Mouse (Mus musculus): Measurements from ENCODE around the gene Pax6. TPM values are rescaled to one million over a fixed set of nuclear protein-coding genes. Genes with fewer than 3 reads are reported as not detected.

Pax6 gene
- polyA plus RNA-seq, 1 experiment from 2014 or later: 21.5 TPM

DNA sequence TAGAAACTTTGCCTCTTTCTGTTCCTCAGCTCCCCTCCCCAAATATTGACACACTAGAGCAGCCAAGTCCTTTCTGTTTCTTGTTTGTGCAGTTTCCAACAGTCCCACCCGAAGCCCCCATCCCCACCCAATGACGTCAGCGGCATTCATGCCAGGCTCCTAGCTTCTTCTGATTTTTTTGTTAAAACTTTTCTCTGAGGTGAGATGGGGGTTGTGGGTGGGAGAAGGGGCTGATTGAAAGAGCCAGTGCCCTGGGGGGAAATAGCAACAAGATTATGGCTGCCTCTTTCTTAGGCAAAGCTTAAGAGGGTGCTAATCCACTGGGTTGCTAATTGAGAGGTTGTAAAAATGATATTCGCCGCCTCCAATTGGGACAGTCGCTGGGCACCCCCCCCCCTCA lies 4.4 kb downstream of the Pax6 start:
- Histone ChIP-seq H3K27ac (replicated peaks) (peak overlapping the region; percentile 81; the same call in 1 of the 2 replicates), H3K27me3 (peaks cover 99% of the 10 kb centered on the region), H3K36me3 (no peaks in the 10 kb centered on the region), H3K9me3 (no peaks in the 10 kb centered on the region), H3K4me1 (peaks cover 56% of the 10 kb centered on the region), H3K4me2 (replicated peaks) (peak overlapping the region; percentile 59), H3K9ac (replicated peaks) (0 out of 2 replicates have a peak overlapping the region, but pooled peaks have one; percentile 51), H3K4me3 (peak overlapping the region; percentile 54)
- WGBS: 0% methylated on average over 6 of the region's 6 CpGs
- no peak for ATAC-seq (ENCODE audit: low FRiP score, low read depth)

DNA sequence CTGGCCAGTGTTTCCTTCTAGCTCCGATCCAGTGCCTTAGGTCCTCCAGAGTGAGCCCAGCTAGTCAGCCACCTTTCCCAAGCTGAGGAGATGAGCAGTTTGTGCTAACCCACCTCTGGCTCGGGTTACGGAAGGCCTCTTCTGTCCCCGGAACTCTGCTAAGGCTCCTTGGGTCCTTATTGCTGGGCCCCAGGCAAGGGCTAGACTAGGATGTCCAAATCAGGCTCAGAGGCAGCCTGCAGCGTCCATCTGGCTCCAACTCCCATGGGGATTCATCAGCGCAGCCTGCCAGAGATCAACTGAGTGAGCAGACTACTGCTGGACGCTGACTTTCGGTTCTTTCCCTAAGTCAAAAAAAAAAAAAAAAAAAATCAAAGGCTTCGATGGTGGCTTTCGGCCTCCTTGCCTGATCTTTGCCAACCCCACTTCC lies 4.9 kb downstream of the Pax6 start:
- 3% methylated on average over 10 of the region's 10 CpGs for WGBS
- peak overlapping the region; percentile 59 for H3K4me2 ChIP-seq (replicated peaks)
- no peaks in the 10 kb centered on the region for H3K9me3 ChIP-seq
- peak overlapping the region; percentile 54 for H3K4me3 ChIP-seq
- peak overlapping the region; percentile 81 for H3K27ac ChIP-seq (replicated peaks)
- ATAC-seq (ENCODE audit: low FRiP score, low read depth): no peak
- peak overlapping the region; percentile 51; the same call in 1 of the 2 replicates for H3K9ac ChIP-seq (replicated peaks)
- H3K36me3 ChIP-seq: no peaks in the 10 kb centered on the region
- H3K27me3 ChIP-seq: peaks cover 95% of the 10 kb centered on the region
- peaks cover 51% of the 10 kb centered on the region for H3K4me1 ChIP-seq

DNA sequence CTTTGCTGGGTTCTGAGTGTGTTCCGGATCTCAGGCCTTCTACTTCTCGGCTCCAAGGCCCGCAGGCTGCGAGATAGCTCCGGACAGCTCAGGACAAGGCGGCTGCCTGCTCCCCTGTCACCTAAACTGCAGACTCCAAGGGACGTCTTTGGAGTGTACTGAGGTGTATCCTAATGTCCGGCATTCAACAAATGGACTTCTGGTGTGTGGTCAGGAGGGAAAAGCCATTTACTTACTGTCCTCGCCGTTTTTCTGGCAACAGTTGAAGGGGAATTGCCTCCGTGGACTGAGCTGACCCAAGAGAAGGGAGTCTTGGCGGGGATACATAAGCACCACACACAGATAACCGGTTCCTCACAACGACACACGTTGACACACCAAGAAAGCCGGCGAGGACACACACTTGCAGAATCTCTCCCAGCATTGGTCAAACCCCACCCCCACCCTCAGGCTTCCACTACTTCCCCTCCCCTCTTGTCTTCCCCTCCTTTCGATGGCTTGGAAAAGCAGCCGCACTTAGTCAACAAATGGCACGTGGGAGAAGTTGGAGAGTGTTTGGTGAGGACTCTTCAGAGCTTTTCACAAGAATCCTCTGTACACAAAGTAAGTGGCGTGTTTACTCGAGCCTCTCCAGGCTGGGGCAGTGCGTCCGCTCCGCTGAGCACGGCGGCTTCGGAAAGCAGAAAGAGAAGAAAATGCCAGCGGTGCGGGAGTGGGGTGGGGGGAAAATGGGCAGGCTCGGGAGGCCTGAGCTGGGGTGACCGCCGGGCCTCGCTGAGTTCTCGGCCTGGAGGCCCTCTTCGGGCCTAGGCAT lies 5.6 kb downstream of the Pax6 start:
- Histone ChIP-seq H3K36me3 (no peaks in the 10 kb centered on the region), H3K9me3 (no peaks in the 10 kb centered on the region), H3K4me1 (peaks cover 50% of the 10 kb centered on the region), H3K4me2 (replicated peaks) (peak overlapping the region; percentile 59), H3K4me3 (peak overlapping the region; percentile 54), H3K27ac (replicated peaks) (peak overlapping the region; percentile 81), H3K9ac (replicated peaks) (peak overlapping the region; percentile 51), H3K27me3 (peaks cover 95% of the 10 kb centered on the region)
- ATAC-seq (ENCODE audit: low FRiP score, low read depth): peak; percentile 1; the same call in 1 of the 2 replicates
- WGBS: 1% methylated on average over 36 of the region's 36 CpGs

DNA sequence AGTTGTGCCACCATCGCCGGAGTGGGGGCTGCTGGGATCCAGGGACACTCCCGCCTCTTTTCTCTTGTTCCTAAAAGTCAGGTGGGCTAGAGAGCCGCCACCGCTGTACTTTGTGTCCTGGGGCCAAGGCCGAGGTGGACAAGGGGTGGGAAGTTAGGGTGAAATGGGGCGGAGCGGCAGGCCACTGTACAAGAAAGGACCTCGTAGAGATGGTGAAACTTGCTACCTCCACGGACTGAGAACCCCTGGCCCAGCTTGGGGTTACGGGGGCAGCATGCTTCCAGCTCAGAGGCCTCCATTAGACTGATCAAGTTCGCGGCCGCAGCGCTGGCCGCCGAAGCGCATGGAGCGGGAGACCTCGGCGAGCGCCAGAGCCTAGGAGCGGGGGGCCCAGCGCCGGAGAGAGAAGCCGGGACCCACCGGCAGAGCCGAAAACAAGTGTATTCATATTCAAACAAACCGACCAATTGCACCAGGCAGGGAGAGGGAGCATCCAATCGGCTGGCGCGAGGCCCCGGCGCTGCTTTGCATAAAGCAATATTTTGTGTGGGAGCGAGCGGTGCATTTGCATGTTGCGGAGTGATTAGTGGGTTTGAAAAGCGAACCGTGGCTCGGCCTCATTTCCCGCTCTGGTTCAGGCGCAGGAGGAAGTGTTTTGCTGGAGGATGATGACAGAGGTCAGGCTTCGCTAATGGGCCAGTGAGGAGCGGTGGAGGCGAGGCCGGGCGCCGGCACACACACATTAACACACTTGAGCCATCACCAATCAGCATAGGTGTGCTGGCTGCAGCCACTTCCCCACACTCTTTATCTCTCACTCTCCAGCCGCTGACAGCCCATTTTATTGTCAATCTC lies 6.4 kb downstream of the Pax6 start:
- Histone ChIP-seq H3K36me3 (no peaks in the 10 kb centered on the region), H3K27me3 (peaks cover 95% of the 10 kb centered on the region), H3K9me3 (no peaks in the 10 kb centered on the region), H3K27ac (replicated peaks) (peak overlapping the region; percentile 81), H3K4me1 (peaks cover 49% of the 10 kb centered on the region), H3K9ac (replicated peaks) (peak overlapping the region; percentile 51), H3K4me3 (peak overlapping the region; percentile 54), H3K4me2 (replicated peaks) (peak overlapping the region; percentile 59)
- WGBS: under 1% methylated on average over 49 of the region's 49 CpGs
- peak; percentile 89 for ATAC-seq (ENCODE audit: low FRiP score, low read depth)

DNA sequence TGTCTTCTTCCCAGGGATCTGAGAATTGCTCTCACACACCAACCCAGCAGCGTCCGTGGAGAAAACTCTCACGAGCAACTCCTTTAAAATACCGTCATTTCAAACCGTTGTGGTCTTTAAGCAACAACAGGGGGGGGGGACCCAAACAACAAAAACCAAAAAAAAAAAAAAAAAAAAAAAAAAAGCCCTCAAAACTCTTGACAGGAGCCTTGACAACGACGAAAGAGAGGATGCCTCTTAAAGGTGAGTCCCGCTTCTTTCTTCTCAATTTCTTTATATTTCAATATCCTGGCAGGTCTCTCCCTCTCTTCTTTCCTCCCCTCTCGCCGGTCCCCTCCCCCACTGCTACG lies 7.0 kb downstream of the Pax6 start:
- Histone ChIP-seq H3K9ac (replicated peaks) (peak overlapping the region; percentile 76), H3K4me1 (peaks cover 55% of the 10 kb centered on the region), H3K27me3 (peaks cover 95% of the 10 kb centered on the region), H3K4me2 (replicated peaks) (peak overlapping the region; percentile 59), H3K27ac (replicated peaks) (peak overlapping the region; percentile 81), H3K36me3 (no peaks in the 10 kb centered on the region), H3K4me3 (peak overlapping the region; percentile 54), H3K9me3 (no peaks in the 10 kb centered on the region)
- ATAC-seq (ENCODE audit: low FRiP score, low read depth): no peak
- 2% methylated on average over 11 of the region's 11 CpGs for WGBS

DNA sequence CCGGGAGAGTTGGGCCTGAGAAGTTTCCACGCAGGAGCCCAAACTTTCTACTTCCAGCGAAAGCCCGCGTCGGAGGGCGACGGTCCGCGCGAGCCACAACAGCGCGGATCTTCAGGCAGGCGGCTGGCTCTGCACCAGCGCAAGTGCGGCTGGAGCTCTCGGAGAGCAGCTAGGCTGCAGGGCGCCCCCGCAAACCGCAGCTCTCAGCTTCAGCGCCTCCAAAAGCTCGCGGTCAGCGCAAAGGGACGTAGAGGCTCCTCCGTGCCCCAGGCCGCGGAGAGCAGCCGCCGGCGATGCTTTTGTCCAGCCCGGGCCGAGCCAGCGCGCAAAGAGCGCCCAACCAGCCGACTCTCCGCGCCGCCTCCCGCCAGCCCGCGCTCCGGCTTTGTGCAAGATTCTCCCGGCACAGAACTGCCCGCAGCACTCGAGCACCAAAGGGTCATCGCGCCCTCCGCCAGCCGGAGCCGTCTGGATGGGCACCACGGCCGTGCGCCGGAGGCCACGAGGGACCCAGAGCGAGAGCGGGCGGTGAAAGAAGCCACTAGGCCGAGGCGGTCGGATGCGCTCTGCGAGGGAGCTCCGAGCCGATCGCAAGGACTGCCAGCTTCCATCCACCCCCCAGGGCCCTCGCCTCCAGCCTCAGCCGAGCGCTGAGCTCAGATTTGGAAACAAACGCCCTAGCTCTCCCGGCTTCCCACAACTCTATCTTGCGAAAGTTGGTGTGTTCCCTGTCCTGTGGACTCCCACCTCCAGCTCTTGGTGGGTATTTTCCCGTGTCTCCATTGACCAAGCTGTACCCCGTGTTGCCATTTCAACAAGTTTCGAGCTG lies 7.6 kb downstream of the Pax6 start:
- peaks cover 95% of the 10 kb centered on the region for H3K27me3 ChIP-seq
- under 1% methylated on average over 75 of the region's 77 CpGs for WGBS
- ATAC-seq (ENCODE audit: low FRiP score, low read depth): peak; percentile 8; the same call in 1 of the 2 replicates
- peak overlapping the region; percentile 76 for H3K9ac ChIP-seq (replicated peaks)
- H3K4me1 ChIP-seq: peaks cover 60% of the 10 kb centered on the region
- peak overlapping the region; percentile 59 for H3K4me2 ChIP-seq (replicated peaks)
- H3K36me3 ChIP-seq: no peaks in the 10 kb centered on the region
- H3K27ac ChIP-seq (replicated peaks): peak overlapping the region; percentile 81
- no peaks in the 10 kb centered on the region for H3K9me3 ChIP-seq
- peak overlapping the region; percentile 54 for H3K4me3 ChIP-seq

DNA sequence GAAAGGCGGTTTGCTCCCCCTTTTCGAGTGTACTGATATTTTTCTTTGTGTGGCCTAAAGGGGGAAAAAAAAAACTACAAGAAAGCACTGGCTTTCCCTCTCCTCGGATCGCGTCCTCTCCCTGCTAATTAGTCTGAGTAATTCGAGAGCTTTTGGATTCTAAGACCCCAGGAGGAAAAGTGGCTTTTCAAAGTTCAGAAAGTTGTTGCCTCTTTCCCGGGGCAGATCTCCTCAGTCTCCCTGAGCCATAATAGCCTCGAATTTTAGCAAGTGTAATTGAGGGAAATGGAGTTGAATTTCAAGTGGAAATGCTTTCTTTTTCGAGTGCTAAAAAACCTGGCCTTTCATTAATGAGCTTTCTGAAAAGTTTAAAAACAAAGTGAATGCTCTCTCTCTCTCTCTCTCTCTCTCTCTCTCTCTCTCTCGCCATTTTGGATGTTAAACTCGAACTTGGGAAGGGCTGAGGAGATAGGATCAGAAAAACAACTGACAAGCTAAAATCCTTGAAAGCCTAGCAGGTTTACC lies 8.3 kb downstream of the Pax6 start:
- WGBS: 0% methylated on average over 11 of the region's 11 CpGs
- no peaks in the 10 kb centered on the region for H3K9me3 ChIP-seq
- H3K27ac ChIP-seq (replicated peaks): peak overlapping the region; percentile 81
- H3K27me3 ChIP-seq: peaks cover 95% of the 10 kb centered on the region
- peak overlapping the region; percentile 54 for H3K4me3 ChIP-seq
- peak overlapping the region; percentile 76 for H3K9ac ChIP-seq (replicated peaks)
- H3K4me2 ChIP-seq (replicated peaks): peak overlapping the region; percentile 59
- ATAC-seq (ENCODE audit: low FRiP score, low read depth): no peak
- peaks cover 59% of the 10 kb centered on the region for H3K4me1 ChIP-seq
- no peaks in the 10 kb centered on the region for H3K36me3 ChIP-seq

DNA sequence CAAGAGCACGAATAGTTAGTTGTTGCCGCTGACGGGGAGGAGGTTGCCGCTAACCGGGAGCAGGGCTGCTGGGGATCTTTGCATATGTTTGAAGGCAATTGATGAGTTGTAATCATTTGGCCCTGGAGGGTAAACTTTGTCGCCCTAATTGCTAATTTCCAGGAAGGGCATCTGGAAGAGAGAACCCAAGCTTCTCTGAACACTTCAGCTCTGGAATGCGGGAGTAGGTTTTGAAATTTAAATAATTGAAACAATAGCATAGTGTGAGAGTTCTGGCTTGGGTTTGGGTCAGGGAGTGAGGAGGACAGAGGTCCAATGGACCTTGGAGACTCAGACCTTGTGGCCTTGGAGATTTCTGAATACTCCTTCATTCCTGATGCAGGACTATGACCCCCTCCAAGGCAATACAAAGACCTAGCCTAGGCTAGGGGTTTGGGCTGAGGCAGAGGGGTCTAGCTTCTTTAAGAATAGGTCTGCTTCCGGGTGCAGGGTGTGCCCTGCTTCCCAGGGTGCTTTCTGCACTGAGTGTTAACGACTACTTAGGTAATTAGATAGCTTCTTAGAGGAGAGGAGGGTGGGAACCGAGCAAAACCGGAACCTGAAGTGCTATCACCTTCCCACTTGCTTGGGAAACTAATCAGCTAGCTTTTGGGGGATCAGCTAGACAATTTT lies 8.9 kb downstream of the Pax6 start:
- Histone ChIP-seq H3K4me1 (peaks cover 54% of the 10 kb centered on the region), H3K9me3 (no peaks in the 10 kb centered on the region), H3K36me3 (no peaks in the 10 kb centered on the region), H3K27me3 (peaks cover 95% of the 10 kb centered on the region), H3K4me3 (peak overlapping the region; percentile 54), H3K9ac (replicated peaks) (peak overlapping the region; percentile 76), H3K4me2 (replicated peaks) (peak overlapping the region; percentile 59), H3K27ac (replicated peaks) (peak overlapping the region; percentile 81)
- ATAC-seq (ENCODE audit: low FRiP score, low read depth): no peak
- WGBS: 0% methylated on average over 11 of the region's 11 CpGs

DNA sequence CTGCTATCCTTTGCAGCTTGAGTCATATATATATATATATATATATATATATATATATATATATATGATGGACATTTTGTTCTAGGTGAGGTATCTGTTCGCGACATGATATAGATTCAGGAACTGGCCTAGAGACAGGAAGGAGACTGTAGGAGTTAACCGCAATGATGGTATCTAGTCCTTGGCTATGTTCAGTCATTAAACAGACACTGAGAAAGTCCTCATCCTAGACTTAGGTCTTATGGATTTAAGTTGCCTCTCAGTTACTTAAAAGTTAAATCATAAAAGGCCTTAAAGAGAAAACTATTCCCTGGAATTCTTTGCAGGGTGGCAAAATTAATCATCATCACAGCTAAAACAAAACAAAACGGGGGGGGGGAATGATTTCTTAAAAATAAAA lies 9.6 kb downstream of the Pax6 start:
- WGBS: 3% methylated on average over 4 of the region's 4 CpGs
- Histone ChIP-seq H3K36me3 (no peaks in the 10 kb centered on the region), H3K27me3 (peaks cover 95% of the 10 kb centered on the region), H3K27ac (replicated peaks) (no peak overlapping the region; the same call in 1 of the 2 replicates), H3K4me3 (peak overlapping the region; percentile 54), H3K4me1 (peaks cover 51% of the 10 kb centered on the region), H3K4me2 (replicated peaks) (peak overlapping the region; percentile 59), H3K9ac (replicated peaks) (peak overlapping the region; percentile 46; the same call in 1 of the 2 replicates), H3K9me3 (no peaks in the 10 kb centered on the region)
- no peak for ATAC-seq (ENCODE audit: low FRiP score, low read depth)

DNA sequence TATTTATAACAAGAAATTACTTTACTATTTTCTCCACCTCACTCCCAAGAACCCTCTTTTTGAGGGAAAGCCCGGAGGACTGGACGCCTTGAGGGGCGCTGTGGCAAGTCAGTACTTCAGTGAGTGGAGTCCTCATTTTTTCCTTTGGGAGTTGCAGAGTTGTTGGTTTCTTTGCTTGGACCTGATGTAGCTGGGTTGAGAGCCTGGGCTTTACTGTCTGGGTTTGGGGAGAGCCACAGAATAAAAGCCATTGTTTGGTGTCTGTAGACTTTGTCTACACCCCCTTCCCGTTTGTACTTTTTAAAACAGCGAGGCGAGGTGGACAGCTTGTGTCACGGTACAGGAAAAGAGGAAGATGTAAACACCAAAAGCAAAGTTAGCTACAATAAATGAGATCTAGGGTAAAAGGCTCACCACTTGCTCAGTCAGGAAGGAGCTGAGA lies 10.2 kb downstream of the Pax6 start:
- peak overlapping the region; percentile 59 for H3K4me2 ChIP-seq (replicated peaks)
- peak overlapping the region; percentile 54 for H3K4me3 ChIP-seq
- peaks cover 94% of the 10 kb centered on the region for H3K27me3 ChIP-seq
- H3K27ac ChIP-seq (replicated peaks): peak overlapping the region; percentile 40
- ATAC-seq (ENCODE audit: low FRiP score, low read depth): no peak
- 1% methylated on average over 7 of the region's 7 CpGs for WGBS
- H3K36me3 ChIP-seq: no peaks in the 10 kb centered on the region
- H3K9me3 ChIP-seq: no peaks in the 10 kb centered on the region
- peaks cover 50% of the 10 kb centered on the region for H3K4me1 ChIP-seq
- H3K9ac ChIP-seq (replicated peaks): peak overlapping the region; percentile 46
